Mouse (Mus musculus): ENCODE results near the gene Abhd6.

The Abhd6 gene

DNA sequence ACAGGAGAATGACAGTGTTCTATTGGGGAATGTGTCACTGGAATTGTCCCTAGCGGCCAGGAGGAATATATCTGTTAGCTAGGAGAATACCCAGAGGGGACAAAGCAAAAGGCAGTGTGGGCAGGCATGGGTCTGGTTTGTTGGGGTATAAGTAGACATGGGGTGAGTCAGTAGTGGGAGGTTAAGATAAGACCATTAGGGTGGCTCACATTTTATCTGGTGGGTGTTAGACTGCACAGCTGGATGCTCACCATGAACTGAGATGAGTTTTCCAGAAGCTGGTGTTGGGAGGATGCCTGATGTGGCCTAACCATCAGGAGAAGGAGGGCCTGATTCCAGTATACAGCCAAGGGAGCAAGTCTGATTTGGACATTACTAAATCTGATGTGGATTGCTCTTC is 14.2 kb downstream of the Abhd6 start:
- in situ Hi-C loops (cut with MboI; ENCODE audit: low pct_unique_long_range_greater_than_20kb in 1 of 2, low sequenced_read_pairs in 2 of 2, unreplicated experiment in 1 of 2), result no loop called here

DNA sequence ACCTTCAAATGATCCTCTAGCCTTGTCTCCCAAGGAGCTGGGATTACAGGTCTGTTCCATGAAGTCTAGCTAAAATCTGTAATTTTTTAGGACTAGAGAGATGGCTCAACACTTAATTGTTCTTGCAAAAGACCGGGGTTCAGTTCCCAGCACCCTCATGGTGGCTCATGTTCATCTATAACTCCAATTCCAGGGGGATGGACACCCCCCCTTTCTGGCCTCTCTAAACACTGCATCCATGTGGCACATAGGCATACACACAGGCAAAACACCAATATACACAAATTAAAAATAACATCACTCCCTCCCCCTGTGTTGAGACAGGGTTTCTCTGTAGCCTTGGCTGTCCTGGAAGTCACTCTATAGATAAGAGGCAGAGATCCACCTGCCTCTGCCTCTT is 17.3 kb downstream of the Abhd6 start:
- in situ Hi-C loops (cut with MboI; ENCODE audit: low pct_unique_long_range_greater_than_20kb in 1 of 2, low sequenced_read_pairs in 2 of 2, unreplicated experiment in 1 of 2), result no loop called here

- in situ Hi-C loops (cut with MboI; ENCODE audit: low pct_unique_long_range_greater_than_20kb in 1 of 2, low sequenced_read_pairs in 2 of 2, unreplicated experiment in 1 of 2), result no loop called here
These were observed 17.8 kb downstream of the Abhd6 start for GRCm38 (mm10) chr14:8020546-8020945.

DNA sequence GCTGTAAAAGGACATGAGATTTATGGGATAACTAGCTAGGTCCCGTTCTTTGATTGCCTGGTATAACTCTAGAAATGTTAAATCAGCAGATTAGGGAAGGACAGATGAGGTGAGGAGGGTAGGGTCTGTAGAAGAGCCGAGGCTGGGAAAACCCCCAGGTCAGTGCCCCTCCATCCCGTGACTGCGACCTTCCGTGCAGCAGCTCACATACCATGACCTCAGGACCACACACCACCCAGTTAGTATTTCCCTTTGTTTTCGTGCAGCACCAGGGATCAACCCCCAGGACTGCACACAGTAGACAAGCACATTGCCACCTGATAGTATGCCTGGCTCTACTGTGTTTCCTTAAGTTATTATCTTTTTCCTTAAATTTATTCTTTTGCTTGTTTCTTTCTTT is 21.8 kb downstream of the Abhd6 start:
- in situ Hi-C loops (cut with MboI; ENCODE audit: low pct_unique_long_range_greater_than_20kb in 1 of 2, low sequenced_read_pairs in 2 of 2, unreplicated experiment in 1 of 2), result no loop called here

- in situ Hi-C loops (cut with MboI; ENCODE audit: low pct_unique_long_range_greater_than_20kb in 1 of 2, low sequenced_read_pairs in 2 of 2, unreplicated experiment in 1 of 2), result no loop called here
These were observed 22.2 kb downstream of the Abhd6 start for GRCm38 (mm10) chr14:8024936-8025335.

GRCm38 (mm10) chr14:8026769-8027531 is 24.2 kb downstream of the Abhd6 start:
- in situ Hi-C loops (cut with MboI; ENCODE audit: low pct_unique_long_range_greater_than_20kb in 1 of 2, low sequenced_read_pairs in 2 of 2, unreplicated experiment in 1 of 2), result no loop called here

DNA sequence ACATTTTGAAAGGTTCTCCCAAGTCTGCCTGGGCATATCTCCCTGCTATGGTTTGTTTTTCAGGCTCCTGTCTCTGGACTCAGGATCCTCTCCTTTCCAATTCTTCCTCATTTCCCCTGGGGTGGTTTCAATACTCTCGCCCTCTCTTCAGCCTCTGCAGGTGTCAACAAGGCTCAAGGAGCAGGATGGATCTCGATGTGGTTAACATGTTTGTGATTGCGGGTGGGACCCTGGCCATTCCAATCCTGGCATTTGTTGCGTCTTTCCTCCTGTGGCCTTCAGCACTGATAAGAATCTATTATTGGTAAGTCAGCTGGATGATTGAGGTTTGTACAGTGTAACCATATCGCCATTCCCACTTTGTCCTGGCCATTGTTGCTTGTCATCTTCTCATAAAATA is 25.4 kb downstream of the Abhd6 start:
- in situ Hi-C loops (cut with MboI; ENCODE audit: low pct_unique_long_range_greater_than_20kb in 1 of 2, low sequenced_read_pairs in 2 of 2, unreplicated experiment in 1 of 2), result no loop called here

DNA sequence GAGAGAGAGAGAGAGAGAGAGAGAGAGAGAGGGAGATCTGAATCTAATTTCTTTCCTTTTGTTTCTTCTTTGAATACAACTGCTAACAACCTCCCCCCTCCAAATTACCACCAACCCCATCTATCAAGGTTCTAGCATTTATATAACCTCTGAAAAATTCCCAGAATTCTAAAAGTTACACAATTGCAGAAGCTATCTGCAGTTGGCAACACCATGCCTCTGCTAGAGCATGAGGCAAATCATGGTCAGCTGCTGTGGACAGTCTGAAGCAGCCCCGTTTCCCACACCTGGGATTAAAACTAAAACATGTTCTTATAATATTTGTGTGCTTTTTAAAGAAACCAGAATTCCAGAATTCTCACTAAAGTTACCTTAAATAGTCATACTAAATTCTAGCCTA is 27.1 kb downstream of the Abhd6 start:
- in situ Hi-C loops (cut with MboI; ENCODE audit: low pct_unique_long_range_greater_than_20kb in 1 of 2, low sequenced_read_pairs in 2 of 2, unreplicated experiment in 1 of 2), result no loop called here

DNA sequence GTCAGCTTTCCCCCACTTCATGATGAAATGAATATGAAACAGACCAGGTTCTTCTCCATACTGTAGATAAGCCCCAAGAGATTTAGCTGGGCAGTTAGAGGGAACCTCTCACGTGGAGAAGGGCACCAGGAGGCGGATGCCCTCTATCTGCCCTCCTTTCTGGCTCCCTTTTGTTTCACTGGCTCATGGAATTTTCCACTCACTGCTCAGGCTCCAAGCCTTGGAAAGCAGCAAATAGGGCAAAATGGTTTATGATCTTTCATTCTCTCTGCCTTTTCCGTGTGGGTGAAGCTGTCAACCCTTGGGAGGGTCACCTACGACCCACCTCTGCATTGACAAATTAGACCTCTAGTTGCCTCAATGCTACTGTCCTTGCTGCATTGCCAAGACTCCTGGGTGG is 27.8 kb downstream of the Abhd6 start:
- in situ Hi-C loops (cut with MboI; ENCODE audit: low pct_unique_long_range_greater_than_20kb in 1 of 2, low sequenced_read_pairs in 2 of 2, unreplicated experiment in 1 of 2), result no loop called here

DNA sequence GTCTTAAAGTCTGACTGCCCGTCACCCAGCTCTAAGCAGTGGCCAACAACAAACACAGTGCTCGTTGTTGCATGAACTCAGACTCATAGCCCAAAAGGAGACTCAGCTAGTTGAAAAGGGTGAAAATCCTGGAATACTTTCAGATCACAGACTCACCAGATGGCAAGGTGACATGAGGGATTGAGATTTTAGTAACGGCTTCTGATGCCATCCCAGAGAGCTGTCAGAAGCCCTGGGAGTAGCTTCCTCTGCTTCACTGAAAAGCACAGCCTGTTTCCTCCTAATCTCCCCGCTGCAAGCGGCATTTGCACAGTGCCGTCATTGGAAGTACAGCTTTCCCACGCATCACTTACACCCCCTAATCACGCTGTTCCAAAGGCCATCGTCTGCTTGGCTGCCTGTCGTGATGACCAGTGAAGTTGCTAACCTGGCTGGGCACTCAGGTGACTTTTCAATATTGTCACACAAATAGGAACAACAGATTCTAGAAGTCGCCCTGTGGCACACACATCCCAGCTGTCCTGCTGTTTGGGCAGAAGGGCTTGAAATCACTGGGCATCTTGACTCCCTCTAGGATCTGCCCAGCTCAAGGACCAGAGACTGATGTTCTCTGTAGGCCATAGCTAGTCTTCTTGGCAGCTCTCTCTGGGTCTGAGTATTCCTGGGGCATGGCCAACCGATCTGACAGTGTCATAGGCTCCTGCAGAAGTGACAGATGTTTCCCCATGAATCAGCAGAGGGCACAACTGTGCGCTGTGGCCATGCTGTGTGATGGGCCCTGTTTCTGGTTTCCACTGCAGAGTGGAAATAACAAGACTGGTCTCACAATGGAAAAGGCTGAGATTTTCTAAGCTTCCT is 29.6 kb downstream of the Abhd6 start:
- in situ Hi-C loops (cut with MboI; ENCODE audit: low pct_unique_long_range_greater_than_20kb in 1 of 2, low sequenced_read_pairs in 2 of 2, unreplicated experiment in 1 of 2), result no loop called here

DNA sequence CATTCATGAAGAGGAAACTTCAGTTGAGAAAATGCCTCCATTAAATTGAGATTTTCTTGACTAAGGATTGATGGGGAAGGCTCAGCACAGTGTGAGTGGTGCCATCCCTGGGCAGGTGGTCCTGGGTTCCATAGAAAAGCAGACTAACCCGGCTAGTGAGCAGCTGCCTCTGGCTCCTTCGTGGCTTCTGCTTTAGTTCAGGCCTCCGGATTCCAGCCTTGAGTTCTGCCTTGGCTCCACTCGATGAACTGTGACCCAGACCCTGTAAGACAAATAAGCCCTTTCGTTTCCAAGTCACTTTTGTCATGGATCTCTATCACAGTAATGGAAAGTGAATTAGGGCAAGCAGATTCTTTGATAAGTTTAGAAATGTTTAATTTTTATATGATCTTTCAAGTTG is 31.9 kb downstream of the Abhd6 start:
- in situ Hi-C loops (cut with MboI; ENCODE audit: low pct_unique_long_range_greater_than_20kb in 1 of 2, low sequenced_read_pairs in 2 of 2, unreplicated experiment in 1 of 2), result no loop called here

DNA sequence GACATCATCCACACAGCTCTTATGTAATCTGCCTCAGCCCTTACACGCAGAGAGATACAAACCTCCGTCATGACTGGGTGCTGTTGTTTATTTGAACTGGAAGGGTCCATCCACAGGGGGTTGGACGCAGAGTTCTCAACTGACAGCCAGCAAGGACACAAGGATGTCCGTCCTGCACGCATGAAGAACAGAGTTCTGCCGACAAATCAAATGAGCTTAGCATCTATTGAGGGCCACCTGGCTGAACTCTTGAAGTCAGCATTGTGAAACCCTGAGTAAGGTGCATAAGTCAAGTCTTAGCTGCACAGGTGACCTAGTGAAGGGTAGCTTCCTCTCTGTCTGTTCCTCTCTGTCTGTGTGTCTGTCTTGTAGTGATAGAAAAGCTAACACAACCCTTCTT is 33.2 kb downstream of the Abhd6 start:
- in situ Hi-C loops (cut with MboI; ENCODE audit: low pct_unique_long_range_greater_than_20kb in 1 of 2, low sequenced_read_pairs in 2 of 2, unreplicated experiment in 1 of 2), result no loop called here

- in situ Hi-C loops (cut with MboI; ENCODE audit: low pct_unique_long_range_greater_than_20kb in 1 of 2, low sequenced_read_pairs in 2 of 2, unreplicated experiment in 1 of 2), result no loop called here
These were observed 33.7 kb downstream of the Abhd6 start for GRCm38 (mm10) chr14:8036406-8036805.

DNA sequence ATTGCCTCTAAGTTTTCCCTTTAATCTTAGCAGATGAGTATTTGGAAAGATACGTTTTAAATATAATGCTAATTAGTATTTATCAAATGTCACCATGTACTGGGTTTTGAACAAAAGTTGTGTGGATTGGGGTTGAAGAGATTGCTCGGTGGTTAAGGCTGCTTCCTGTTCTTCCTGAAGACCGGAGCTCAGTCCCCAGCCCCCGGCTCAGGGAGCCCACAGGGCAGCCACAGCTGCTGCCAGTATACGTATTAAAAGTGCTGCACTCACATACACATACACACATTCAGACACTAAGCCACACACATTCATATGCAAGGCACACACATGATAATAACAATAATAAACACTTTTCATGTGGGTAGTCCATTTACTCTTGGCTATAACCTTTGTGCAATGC is 35.4 kb downstream of the Abhd6 start:
- in situ Hi-C loops (cut with MboI; ENCODE audit: low pct_unique_long_range_greater_than_20kb in 1 of 2, low sequenced_read_pairs in 2 of 2, unreplicated experiment in 1 of 2), result no loop called here

GRCm38 (mm10) chr14:8038791-8039448 is 36.2 kb downstream of the Abhd6 start:
- in situ Hi-C loops (cut with MboI; ENCODE audit: low pct_unique_long_range_greater_than_20kb in 1 of 2, low sequenced_read_pairs in 2 of 2, unreplicated experiment in 1 of 2), result no loop called here

- in situ Hi-C loops (cut with MboI; ENCODE audit: low pct_unique_long_range_greater_than_20kb in 1 of 2, low sequenced_read_pairs in 2 of 2, unreplicated experiment in 1 of 2), result loop anchor here in 1 of 2 experiments (5.0 kb wide), 1 partner anchor 78 kb away; no protein-coding TSS in a partner anchor
These were observed 37.5 kb downstream of the Abhd6 start for GRCm38 (mm10) chr14:8040179-8040578.

GRCm38 (mm10) chr14:8040911-8041678 is 38.4 kb downstream of the Abhd6 start:
- in situ Hi-C loops (cut with MboI; ENCODE audit: low pct_unique_long_range_greater_than_20kb in 1 of 2, low sequenced_read_pairs in 2 of 2, unreplicated experiment in 1 of 2), result loop anchor here in 1 of 2 experiments (5.0 kb wide), 1 partner anchor 79 kb away; no protein-coding TSS in a partner anchor

DNA sequence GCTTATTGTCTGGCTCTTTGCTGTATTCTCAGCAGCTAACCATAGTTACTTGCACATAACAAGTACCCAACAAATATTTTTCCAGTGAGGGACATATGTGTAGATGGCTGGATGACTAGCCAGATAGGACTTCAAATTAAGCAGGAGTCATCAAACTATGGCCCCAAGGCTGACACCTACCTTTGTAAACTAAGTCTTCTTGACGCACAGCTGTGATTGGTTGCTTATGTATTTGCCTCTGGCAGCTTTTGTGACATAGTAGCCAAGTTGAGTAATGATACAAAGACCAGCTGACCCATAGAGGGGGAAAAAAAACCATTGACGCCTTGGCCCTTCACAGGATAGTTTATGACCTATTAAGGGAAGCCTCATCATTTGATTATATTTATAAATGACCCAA is 39.4 kb downstream of the Abhd6 start:
- in situ Hi-C loops (cut with MboI; ENCODE audit: low pct_unique_long_range_greater_than_20kb in 1 of 2, low sequenced_read_pairs in 2 of 2, unreplicated experiment in 1 of 2), result loop anchor here in 1 of 2 experiments (5.0 kb wide), 1 partner anchor 80 kb away; no protein-coding TSS in a partner anchor
